Mouse (Mus musculus): Measurements from ENCODE around the gene Clybl. TPM values are rescaled to one million over a fixed set of nuclear protein-coding genes. Genes with fewer than 3 reads are reported as not detected.

Gene Clybl
- polyA plus RNA-seq, 1 experiment from 2014 or later, result 30.0 TPM

- Histone ChIP-seq H3K9ac (no peak overlapping the region), H3K4me3 (no peak overlapping the region), H3K36me3 (no peaks in the 10 kb centered on the region), H3K4me1 (no peaks in the 10 kb centered on the region), H3K4me2 (no peak overlapping the region), H3K9me3 (replicated peaks) (no peaks in the 10 kb centered on the region), H3K27ac (no peak overlapping the region), H3K27me3 (replicated peaks) (no peaks in the 10 kb centered on the region)
- 82% methylated on average over 17 of the region's 17 CpGs for WGBS (ENCODE audit: insufficient replicate concordance)
- no peak for ATAC-seq
Measured at GRCm38 (mm10) chr14:122386281-122387130, 205.0 kb downstream of the Clybl start.

- Histone ChIP-seq H3K4me2 (no peak overlapping the region), H3K4me1 (no peaks in the 10 kb centered on the region), H3K9ac (no peak overlapping the region), H3K9me3 (replicated peaks) (no peaks in the 10 kb centered on the region), H3K27me3 (replicated peaks) (no peaks in the 10 kb centered on the region), H3K27ac (no peak overlapping the region), H3K36me3 (no peaks in the 10 kb centered on the region), H3K4me3 (no peak overlapping the region)
- WGBS (ENCODE audit: insufficient replicate concordance), result 76% methylated on average over 5 of the region's 5 CpGs
- no peak for ATAC-seq
Measured at GRCm38 (mm10) chr14:122387781-122388180, 206.3 kb downstream of the Clybl start.

- Histone ChIP-seq H3K4me2 (no peak overlapping the region), H3K9ac (no peak overlapping the region), H3K36me3 (no peaks in the 10 kb centered on the region), H3K27me3 (replicated peaks) (no peaks in the 10 kb centered on the region), H3K4me3 (no peak overlapping the region), H3K9me3 (replicated peaks) (no peaks in the 10 kb centered on the region), H3K27ac (no peak overlapping the region), H3K4me1 (no peaks in the 10 kb centered on the region)
- no peak for ATAC-seq
- WGBS (ENCODE audit: insufficient replicate concordance), result 83% methylated on average over 19 of the region's 19 CpGs
Measured at GRCm38 (mm10) chr14:122388431-122389031, 207.0 kb downstream of the Clybl start.

GRCm38 (mm10) chr14:122389684-122390370 is 208.3 kb downstream of the Clybl start:
- Histone ChIP-seq H3K4me1 (no peaks in the 10 kb centered on the region), H3K36me3 (no peaks in the 10 kb centered on the region), H3K27ac (no peak overlapping the region), H3K4me3 (no peak overlapping the region), H3K27me3 (replicated peaks) (no peaks in the 10 kb centered on the region), H3K4me2 (no peak overlapping the region), H3K9ac (no peak overlapping the region), H3K9me3 (replicated peaks) (no peaks in the 10 kb centered on the region)
- 80% methylated on average over 13 of the region's 13 CpGs for WGBS (ENCODE audit: insufficient replicate concordance)
- no peak for ATAC-seq

- no peaks in the 10 kb centered on the region for H3K27me3 ChIP-seq (replicated peaks)
- H3K36me3 ChIP-seq, result no peaks in the 10 kb centered on the region
- no peak overlapping the region for H3K4me2 ChIP-seq
- H3K9ac ChIP-seq, result no peak overlapping the region
- no peaks in the 10 kb centered on the region for H3K4me1 ChIP-seq
- no peak for ATAC-seq
- no peak overlapping the region for H3K27ac ChIP-seq
- 15% methylated on average over 4 of the region's 4 CpGs for WGBS (ENCODE audit: insufficient replicate concordance)
- H3K4me3 ChIP-seq, result no peak overlapping the region
- H3K9me3 ChIP-seq (replicated peaks), result no peaks in the 10 kb centered on the region
Measured at GRCm38 (mm10) chr14:122390935-122391334, 209.4 kb downstream of the Clybl start.

- Histone ChIP-seq H3K4me3 (no peak overlapping the region), H3K9me3 (replicated peaks) (no peaks in the 10 kb centered on the region), H3K27me3 (replicated peaks) (no peaks in the 10 kb centered on the region), H3K4me2 (no peak overlapping the region), H3K9ac (no peak overlapping the region), H3K4me1 (no peaks in the 10 kb centered on the region), H3K27ac (no peak overlapping the region), H3K36me3 (no peaks in the 10 kb centered on the region)
- ATAC-seq, result no peak
- WGBS (ENCODE audit: insufficient replicate concordance), result 60% methylated on average over 1 of the region's 1 CpGs
Measured at GRCm38 (mm10) chr14:122393119-122393518, 211.6 kb downstream of the Clybl start.

- H3K9me3 ChIP-seq (replicated peaks), result no peaks in the 10 kb centered on the region
- H3K4me1 ChIP-seq, result no peaks in the 10 kb centered on the region
- no peak overlapping the region for H3K9ac ChIP-seq
- H3K4me2 ChIP-seq, result no peak overlapping the region
- H3K27ac ChIP-seq, result no peak overlapping the region
- H3K36me3 ChIP-seq, result no peaks in the 10 kb centered on the region
- H3K27me3 ChIP-seq (replicated peaks), result peaks cover 1% of the 10 kb centered on the region; the same call in 1 of the 2 replicates
- ATAC-seq, result no peak
- WGBS (ENCODE audit: insufficient replicate concordance), result 68% methylated on average over 4 of the region's 4 CpGs
- H3K4me3 ChIP-seq, result no peak overlapping the region
Measured at GRCm38 (mm10) chr14:122398676-122399075, 217.2 kb downstream of the Clybl start.

- Histone ChIP-seq H3K36me3 (no peaks in the 10 kb centered on the region), H3K9ac (no peak overlapping the region), H3K4me2 (no peak overlapping the region), H3K27me3 (replicated peaks) (peaks cover 14% of the 10 kb centered on the region), H3K4me3 (no peak overlapping the region), H3K9me3 (replicated peaks) (no peaks in the 10 kb centered on the region), H3K27ac (no peak overlapping the region), H3K4me1 (no peaks in the 10 kb centered on the region)
- 85% methylated on average over 5 of the region's 5 CpGs for WGBS (ENCODE audit: insufficient replicate concordance)
- ATAC-seq, result no peak
Measured at GRCm38 (mm10) chr14:122399906-122400305, 218.4 kb downstream of the Clybl start.

GRCm38 (mm10) chr14:122401886-122402285 is 220.4 kb downstream of the Clybl start:
- no peak overlapping the region for H3K4me3 ChIP-seq
- ATAC-seq, result no peak
- peaks cover 33% of the 10 kb centered on the region for H3K27me3 ChIP-seq (replicated peaks)
- peaks cover 4% of the 10 kb centered on the region; the same call in 1 of the 2 replicates for H3K4me1 ChIP-seq
- 81% methylated on average over 11 of the region's 11 CpGs for WGBS (ENCODE audit: insufficient replicate concordance)
- no peak overlapping the region for H3K27ac ChIP-seq
- no peak overlapping the region for H3K4me2 ChIP-seq
- no peaks in the 10 kb centered on the region for H3K9me3 ChIP-seq (replicated peaks)
- H3K36me3 ChIP-seq, result no peaks in the 10 kb centered on the region
- no peak overlapping the region for H3K9ac ChIP-seq

GRCm38 (mm10) chr14:122402716-122403258 is 221.3 kb downstream of the Clybl start:
- no peak overlapping the region for H3K4me2 ChIP-seq
- no peaks in the 10 kb centered on the region for H3K9me3 ChIP-seq (replicated peaks)
- no peak overlapping the region for H3K4me3 ChIP-seq
- H3K27me3 ChIP-seq (replicated peaks), result peaks cover 42% of the 10 kb centered on the region
- 65% methylated on average over 12 of the region's 12 CpGs for WGBS (ENCODE audit: insufficient replicate concordance)
- H3K9ac ChIP-seq, result no peak overlapping the region
- H3K36me3 ChIP-seq, result no peaks in the 10 kb centered on the region
- H3K4me1 ChIP-seq, result peaks cover 4% of the 10 kb centered on the region; the same call in 1 of the 2 replicates
- no peak overlapping the region for H3K27ac ChIP-seq
- no peak for ATAC-seq

GRCm38 (mm10) chr14:122403422-122403940 is 222.0 kb downstream of the Clybl start:
- H3K4me2 ChIP-seq, result no peak overlapping the region
- peaks cover 4% of the 10 kb centered on the region; the same call in 1 of the 2 replicates for H3K4me1 ChIP-seq
- peaks cover 49% of the 10 kb centered on the region for H3K27me3 ChIP-seq (replicated peaks)
- no peaks in the 10 kb centered on the region for H3K36me3 ChIP-seq
- H3K27ac ChIP-seq, result no peak overlapping the region
- H3K9ac ChIP-seq, result no peak overlapping the region
- ATAC-seq, result no peak
- no peak overlapping the region for H3K4me3 ChIP-seq
- 57% methylated on average over 3 of the region's 3 CpGs for WGBS (ENCODE audit: insufficient replicate concordance)
- H3K9me3 ChIP-seq (replicated peaks), result no peaks in the 10 kb centered on the region
